Mouse (Mus musculus): ENCODE measurements around the gene Ciao1. TPM values are rescaled to one million over a fixed set of nuclear protein-coding genes. Genes with fewer than 3 reads are reported as not detected.

The Ciao1 gene
- total and polyA plus RNA-seq, 3 experiments = 11.3 to 49.2 (median 46.4) TPM

- H3K27me3 ChIP-seq (ENCODE audit: insufficient read depth, low read length) = no peaks in the 10 kb centered on the region
- ATAC-seq (ENCODE audit: extremely low read depth, insufficient number of reproducible peaks, low FRiP score, poor library complexity, severe bottlenecking) = no peak
- peak; percentile 72 for TF ChIP-seq CTCF (IDR thresholded peaks at IDR 0.05; ENCODE audit: low read depth, low read length)
- TF ChIP-seq POLR2AphosphoS5 (IDR thresholded peaks at IDR 0.05; ENCODE audit: insufficient replicate concordance, low read depth, low read length) = no peak
- no peak for TF ChIP-seq TAL1 (conservative IDR thresholded peaks at IDR 0.05; ENCODE audit: low read depth, low read length)
- TF ChIP-seq GATA1 (IDR thresholded peaks at IDR 0.05; ENCODE audit: borderline replicate concordance, low read length) = no peak
- H3K36me3 ChIP-seq (replicated peaks) = peaks cover 44% of the 10 kb centered on the region
- H3K9me3 ChIP-seq (replicated peaks) = no peaks in the 10 kb centered on the region
- H3K4me3 ChIP-seq (ENCODE audit: low read depth, low read length) = no peak overlapping the region
- DNase-seq (ENCODE audit: low spot score) = peak; percentile 13
- H3K4me1 ChIP-seq (ENCODE audit: insufficient read depth, low read depth, low read length) = peaks cover 12% of the 10 kb centered on the region
Observed at GRCm38 (mm10) chr2:127204932-127205331, 42.7 kb downstream of the Ciao1 start.

Other genes with a start within 250 kb of the Ciao1 start
- gene Ap4e1, start 239.1 kb downstream of the Ciao1 start, total RNA-seq (2014; fragmentation: Nextera tagmentation) = 30.3 and 31.7 TPM in 2 replicates
- gene Ap4e1, start 239.1 kb downstream of the Ciao1 start, total RNA-seq (2017) = 30.1 and 30.9 TPM in 2 replicates
- 5.0 and 5.5 TPM in 2 replicates for gene Ap4e1, start 239.1 kb downstream of the Ciao1 start, polyA plus RNA-seq (2012)
- 17.3 and 18.3 TPM in 2 replicates for gene Blvra, start 177.2 kb downstream of the Ciao1 start, total RNA-seq (2014; fragmentation: Nextera tagmentation)
- gene Blvra, start 177.2 kb downstream of the Ciao1 start, total RNA-seq (2017) = 30.6 and 35.4 TPM in 2 replicates
- gene Blvra, start 177.2 kb downstream of the Ciao1 start, polyA plus RNA-seq (2012) = 2.0 and 3.1 TPM in 2 replicates
- 114 and 122 TPM in 2 replicates for gene Ncaph, start 113.9 kb downstream of the Ciao1 start, total RNA-seq (2014; fragmentation: Nextera tagmentation)
- 96.4 and 103 TPM in 2 replicates for gene Ncaph, start 113.9 kb downstream of the Ciao1 start, total RNA-seq (2017)
- 12.6 and 19.4 TPM in 2 replicates for gene Ncaph, start 113.9 kb downstream of the Ciao1 start, polyA plus RNA-seq (2012)
- gene Itpripl1, start 104.4 kb downstream of the Ciao1 start, total RNA-seq (2014; fragmentation: Nextera tagmentation) = 25.5 and 27.1 TPM in 2 replicates
- 38.7 and 44.4 TPM in 2 replicates for gene Itpripl1, start 104.4 kb downstream of the Ciao1 start, total RNA-seq (2017)
- gene Itpripl1, start 104.4 kb downstream of the Ciao1 start, polyA plus RNA-seq (2012) = 7.0 and 10.8 TPM in 2 replicates
- gene 1810024B03Rik, start 39.5 kb downstream of the Ciao1 start, total RNA-seq (2014; fragmentation: Nextera tagmentation) = 4.7 and 5.2 TPM in 2 replicates
- gene 1810024B03Rik, start 39.5 kb downstream of the Ciao1 start, total RNA-seq (2017) = 4.7 and 4.8 TPM in 2 replicates
- gene 1810024B03Rik, start 39.5 kb downstream of the Ciao1 start, polyA plus RNA-seq (2012) = 0.08 and 0.14 TPM in 2 replicates
- gene Snrnp200, start 39.4 kb downstream of the Ciao1 start, total RNA-seq (2014; fragmentation: Nextera tagmentation) = 155 and 199 TPM in 2 replicates
- 216 and 224 TPM in 2 replicates for gene Snrnp200, start 39.4 kb downstream of the Ciao1 start, total RNA-seq (2017)
- gene Snrnp200, start 39.4 kb downstream of the Ciao1 start, polyA plus RNA-seq (2012) = 25.0 and 32.5 TPM in 2 replicates
- gene Tmem127, start 92 bp upstream of the Ciao1 start, total RNA-seq (2014; fragmentation: Nextera tagmentation) = 21.7 and 47.9 TPM in 2 replicates
- gene Tmem127, start 92 bp upstream of the Ciao1 start, total RNA-seq (2017) = 29.9 and 30.8 TPM in 2 replicates
- gene Tmem127, start 92 bp upstream of the Ciao1 start, polyA plus RNA-seq (2012) = 26.4 and 27.7 TPM in 2 replicates
- gene Stard7, start 22.4 kb upstream of the Ciao1 start, total RNA-seq (2014; fragmentation: Nextera tagmentation) = 73.9 and 81.6 TPM in 2 replicates
- gene Stard7, start 22.4 kb upstream of the Ciao1 start, total RNA-seq (2017) = 242 and 250 TPM in 2 replicates
- 46.5 and 50.4 TPM in 2 replicates for gene Stard7, start 22.4 kb upstream of the Ciao1 start, polyA plus RNA-seq (2012)
- not detected in 2 replicates for gene Dusp2, start 88.3 kb upstream of the Ciao1 start, total RNA-seq (2014; fragmentation: Nextera tagmentation)
- gene Dusp2, start 88.3 kb upstream of the Ciao1 start, total RNA-seq (2017) = 0.11 and 0.23 TPM in 2 replicates
- gene Dusp2, start 88.3 kb upstream of the Ciao1 start, polyA plus RNA-seq (2012) = 0.04 TPM in 1 of 2 replicates, not detected in the other
- not detected in 2 replicates for gene Astl, start 90.8 kb upstream of the Ciao1 start, total RNA-seq (2014; fragmentation: Nextera tagmentation)
- 0.11 and 0.12 TPM in 2 replicates for gene Astl, start 90.8 kb upstream of the Ciao1 start, total RNA-seq (2017)
- gene Astl, start 90.8 kb upstream of the Ciao1 start, polyA plus RNA-seq (2012) = not detected in 2 replicates
- gene Adra2b, start 115.4 kb upstream of the Ciao1 start, total RNA-seq (2014; fragmentation: Nextera tagmentation) = not detected in 2 replicates
- gene Adra2b, start 115.4 kb upstream of the Ciao1 start, total RNA-seq (2017) = 0.05 TPM in 1 of 2 replicates, not detected in the other
- gene Adra2b, start 115.4 kb upstream of the Ciao1 start, polyA plus RNA-seq (2012) = not detected in 2 replicates
- not detected in 2 replicates for gene Gpat2, start 177.4 kb upstream of the Ciao1 start, total RNA-seq (2014; fragmentation: Nextera tagmentation)
- not detected in 2 replicates for gene Gpat2, start 177.4 kb upstream of the Ciao1 start, total RNA-seq (2017)
- not detected in 2 replicates for gene Gpat2, start 177.4 kb upstream of the Ciao1 start, polyA plus RNA-seq (2012)
- 5.9 and 10.0 TPM in 2 replicates for gene Fahd2a, start 196.7 kb upstream of the Ciao1 start, total RNA-seq (2014; fragmentation: Nextera tagmentation)
- 9.6 and 13.5 TPM in 2 replicates for gene Fahd2a, start 196.7 kb upstream of the Ciao1 start, total RNA-seq (2017)
- gene Fahd2a, start 196.7 kb upstream of the Ciao1 start, polyA plus RNA-seq (2012) = 23.1 and 35.3 TPM in 2 replicates